Mouse (Mus musculus): ENCODE results near the gene Sema7a.
A peak's percentile ranks its signal among the peaks of the same experiment; 100 is the strongest.

Gene Sema7a

GRCm38 (mm10) chr9:57938225-57939055 lies 1.5 kb upstream of the Sema7a start:
- DNase-seq (ENCODE audit: low spot score in 2 of 2), result no peak

GRCm38 (mm10) chr9:57940349-57940794 lies 460 bp downstream of the Sema7a start:
- DNase-seq (ENCODE audit: low spot score in 2 of 2), result peak in 1 of 2 experiments; percentile 47

DNA sequence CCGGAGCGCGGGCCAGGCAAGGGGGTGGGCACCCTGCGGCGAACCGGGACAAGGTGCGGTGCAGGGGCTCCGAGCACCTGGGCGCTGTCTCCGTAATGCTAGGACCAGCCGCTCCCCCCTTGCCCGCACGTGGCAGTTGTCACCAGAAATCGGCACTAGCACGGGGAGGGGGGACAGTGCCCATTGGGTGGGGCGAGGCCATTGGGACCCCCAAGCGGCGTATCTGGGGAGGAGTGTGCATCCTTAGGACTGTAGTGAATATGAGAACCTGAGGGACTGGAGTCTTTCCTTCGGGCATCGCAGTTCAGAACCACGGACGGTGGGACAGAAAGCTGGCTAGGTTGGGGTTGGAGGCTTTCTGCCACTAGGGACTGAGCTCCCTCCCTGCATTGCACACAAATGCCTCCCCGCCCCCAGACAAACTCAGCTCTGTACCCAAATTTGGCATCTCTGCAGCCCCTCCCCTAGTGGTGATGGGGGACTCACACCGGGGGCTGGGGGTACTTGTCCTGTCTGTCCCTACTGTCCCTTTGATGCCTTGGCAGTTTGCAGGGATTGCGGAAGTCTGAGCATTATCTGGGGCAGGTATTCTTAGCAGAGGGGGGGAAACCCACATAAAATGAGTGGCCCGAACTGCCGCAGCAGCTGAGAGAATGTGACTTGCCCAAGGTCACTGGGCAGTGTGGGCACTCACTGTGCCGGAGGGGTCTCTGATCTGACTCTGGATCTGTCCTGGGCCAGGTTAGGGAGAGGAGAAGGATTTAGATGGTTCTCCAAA lies 1.1 kb downstream of the Sema7a start:
- no peak for DNase-seq (ENCODE audit: low spot score in 2 of 2)

DNA sequence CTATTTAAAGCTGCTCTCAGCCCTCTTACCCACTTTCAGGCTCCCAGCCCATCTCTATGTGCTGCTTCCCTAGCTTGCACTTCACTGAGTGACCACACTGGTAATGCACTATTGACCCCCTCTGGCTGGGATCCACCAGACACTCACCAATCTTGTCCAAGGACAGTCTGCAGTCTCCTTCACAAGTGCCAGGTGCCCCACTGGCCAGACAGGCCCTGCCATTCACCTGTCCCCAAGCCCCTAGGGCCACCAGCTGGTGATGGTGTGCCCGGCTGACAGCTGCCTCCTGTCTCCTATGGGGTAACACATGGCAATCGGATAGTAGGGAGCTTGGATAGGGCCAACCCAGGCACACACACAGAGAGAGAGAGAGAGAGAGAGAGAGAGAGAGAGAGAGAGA lies 2.1 kb downstream of the Sema7a start:
- DNase-seq (ENCODE audit: low spot score in 2 of 2), result no peak

DNA sequence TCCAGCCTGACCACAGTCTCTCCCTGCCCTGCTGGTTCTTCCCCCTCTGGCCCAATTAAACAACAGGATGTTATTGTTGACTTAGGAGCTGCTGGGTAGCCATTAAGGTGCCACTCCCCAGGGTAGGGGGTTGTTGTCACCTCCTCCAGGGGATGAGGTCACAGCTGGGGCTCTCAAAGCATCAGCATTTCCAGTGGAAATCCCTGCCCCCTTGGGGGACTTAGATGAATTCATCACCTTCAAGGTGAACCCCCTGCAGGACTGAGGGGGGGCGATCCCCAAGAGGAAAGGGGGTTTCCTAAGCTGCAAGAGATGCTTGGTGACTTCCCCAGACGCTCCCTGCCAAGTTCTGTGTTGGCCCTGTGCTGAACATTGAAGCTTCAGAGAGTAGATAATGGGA lies 3.2 kb downstream of the Sema7a start:
- peak in 1 of 2 experiments; percentile 43 for DNase-seq (ENCODE audit: low spot score in 2 of 2)

- peak; percentile 47 to 78 for DNase-seq (ENCODE audit: low spot score in 2 of 2)
Measured at GRCm38 (mm10) chr9:57944572-57944971, 4.7 kb downstream of the Sema7a start.

GRCm38 (mm10) chr9:57945771-57946616 lies 6.1 kb downstream of the Sema7a start:
- no peak for DNase-seq (ENCODE audit: low spot score in 2 of 2)

- DNase-seq (ENCODE audit: low spot score in 2 of 2), result no peak
Measured at GRCm38 (mm10) chr9:57947381-57948030, 7.6 kb downstream of the Sema7a start.

DNA sequence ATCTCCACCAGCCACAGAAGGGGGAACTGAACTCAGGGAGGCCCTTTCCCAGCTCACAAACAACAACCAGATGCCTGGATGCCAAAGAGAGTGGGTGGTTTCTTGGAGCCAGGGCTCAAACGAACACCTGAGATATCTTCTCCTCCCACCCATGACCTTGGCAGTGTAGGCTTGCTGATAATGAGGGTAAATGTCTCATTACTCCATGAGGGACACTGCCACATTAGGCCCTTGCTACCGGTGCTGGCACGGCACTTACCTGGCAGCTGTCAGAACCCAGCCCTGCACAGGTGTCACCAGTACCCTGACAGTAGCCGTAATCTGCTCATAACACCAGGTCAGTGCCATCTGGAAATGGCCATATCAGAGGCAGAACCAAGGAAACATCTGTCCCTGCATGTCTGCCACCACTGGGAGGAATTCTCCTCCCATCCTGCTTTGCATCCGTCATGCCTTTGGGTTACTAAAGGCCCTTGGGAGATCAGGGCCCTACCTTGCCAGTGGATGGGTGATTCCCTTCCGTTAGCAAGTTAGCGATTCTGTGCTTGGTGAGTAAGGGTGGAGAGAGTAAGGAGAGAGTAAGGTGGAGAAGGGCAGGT lies 8.5 kb downstream of the Sema7a start:
- DNase-seq (ENCODE audit: low spot score in 2 of 2), result no peak

GRCm38 (mm10) chr9:57949102-57949704 lies 9.3 kb downstream of the Sema7a start:
- DNase-seq (ENCODE audit: low spot score in 2 of 2), result no peak

GRCm38 (mm10) chr9:57949879-57950278 lies 10.0 kb downstream of the Sema7a start:
- DNase-seq (ENCODE audit: low spot score in 2 of 2), result no peak

- no peak for DNase-seq (ENCODE audit: low spot score in 2 of 2)
Measured at GRCm38 (mm10) chr9:57950519-57950918, 10.6 kb downstream of the Sema7a start.

GRCm38 (mm10) chr9:57951993-57952392 lies 12.1 kb downstream of the Sema7a start:
- no peak for DNase-seq (ENCODE audit: low spot score in 2 of 2)

DNA sequence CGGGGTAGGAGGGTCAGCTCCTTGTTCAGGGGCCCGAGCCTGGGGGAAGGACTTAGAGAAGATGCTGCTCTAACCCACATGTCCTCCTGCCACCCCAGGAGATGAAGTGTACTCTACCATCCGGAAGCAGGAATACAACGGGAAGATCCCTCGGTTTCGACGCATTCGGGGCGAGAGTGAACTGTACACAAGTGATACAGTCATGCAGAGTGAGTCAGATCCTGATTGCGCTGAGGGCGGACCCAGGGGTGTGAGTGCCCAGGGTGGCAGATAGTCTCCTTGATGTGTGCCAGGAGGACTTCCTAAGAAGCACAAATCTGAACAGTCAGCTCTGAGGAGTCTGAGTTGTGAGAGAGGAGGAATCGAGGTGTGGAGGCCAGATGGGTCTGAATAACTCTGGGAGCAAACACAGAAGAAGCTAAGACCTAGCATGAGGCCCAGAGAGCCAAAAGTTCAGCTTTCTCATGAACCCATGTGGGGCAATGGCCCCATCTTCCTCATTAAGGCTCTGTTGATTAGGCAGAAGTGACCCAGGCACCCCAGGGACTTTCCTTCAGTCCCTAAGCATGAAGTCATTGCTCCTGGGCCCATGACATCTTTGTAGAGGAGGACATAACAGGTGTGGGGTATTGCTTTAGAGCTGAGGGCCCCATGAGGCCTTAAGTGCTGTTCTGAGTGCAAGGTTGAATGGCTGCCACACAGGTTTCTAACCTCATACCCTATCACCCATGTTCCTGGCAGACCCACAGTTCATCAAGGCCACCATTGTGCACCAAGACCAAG lies 15.2 kb downstream of the Sema7a start:
- peak in 1 of 2 experiments; percentile 52 for DNase-seq (ENCODE audit: low spot score in 2 of 2)

DNA sequence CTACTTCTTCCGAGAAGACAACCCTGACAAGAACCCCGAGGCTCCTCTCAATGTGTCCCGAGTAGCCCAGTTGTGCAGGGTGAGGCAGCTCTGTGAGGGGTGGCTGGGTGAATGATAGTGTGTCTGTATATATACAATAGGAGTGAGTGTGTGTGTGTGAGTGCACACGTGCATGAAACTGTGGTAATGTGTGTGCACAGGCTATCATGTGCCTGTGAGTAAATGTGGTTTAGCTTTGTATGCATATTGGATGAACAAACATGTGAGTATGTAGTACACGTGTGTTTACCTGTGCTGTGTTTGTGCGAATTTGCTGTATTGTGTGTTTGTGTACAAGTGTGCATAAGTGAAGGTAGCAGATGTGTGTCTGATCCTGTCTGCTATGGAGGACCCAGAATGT lies 15.9 kb downstream of the Sema7a start:
- no peak for DNase-seq (ENCODE audit: low spot score in 2 of 2)

DNA sequence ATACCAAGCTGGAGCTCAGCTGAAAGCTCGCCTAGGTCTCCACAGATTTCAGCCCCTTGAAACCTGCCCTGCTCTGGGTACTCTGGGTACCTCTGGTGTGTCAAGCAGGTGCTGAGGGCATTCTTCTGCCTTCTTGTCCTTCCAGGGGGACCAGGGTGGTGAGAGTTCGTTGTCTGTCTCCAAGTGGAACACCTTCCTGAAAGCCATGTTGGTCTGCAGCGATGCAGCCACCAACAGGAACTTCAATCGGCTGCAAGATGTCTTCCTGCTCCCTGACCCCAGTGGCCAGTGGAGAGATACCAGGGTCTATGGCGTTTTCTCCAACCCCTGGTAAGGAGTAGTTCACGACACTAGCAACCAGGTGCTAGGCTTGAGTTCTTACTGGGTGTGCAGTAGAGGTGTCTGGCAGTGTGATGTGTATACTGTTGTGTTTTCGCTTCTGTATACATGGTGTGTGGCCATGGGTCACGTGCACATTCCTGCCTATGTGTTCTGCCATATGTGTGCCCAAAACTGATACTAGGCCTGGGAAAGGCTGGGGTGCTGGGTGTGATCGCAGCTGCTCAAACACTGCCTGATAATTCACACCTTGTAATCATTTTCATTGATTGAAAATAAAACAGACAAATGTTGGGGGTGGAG lies 16.4 kb downstream of the Sema7a start:
- no peak for DNase-seq (ENCODE audit: low spot score in 2 of 2)

GRCm38 (mm10) chr9:57956838-57957236 lies 16.9 kb downstream of the Sema7a start:
- DNase-seq (ENCODE audit: low spot score in 2 of 2), result no peak

DNA sequence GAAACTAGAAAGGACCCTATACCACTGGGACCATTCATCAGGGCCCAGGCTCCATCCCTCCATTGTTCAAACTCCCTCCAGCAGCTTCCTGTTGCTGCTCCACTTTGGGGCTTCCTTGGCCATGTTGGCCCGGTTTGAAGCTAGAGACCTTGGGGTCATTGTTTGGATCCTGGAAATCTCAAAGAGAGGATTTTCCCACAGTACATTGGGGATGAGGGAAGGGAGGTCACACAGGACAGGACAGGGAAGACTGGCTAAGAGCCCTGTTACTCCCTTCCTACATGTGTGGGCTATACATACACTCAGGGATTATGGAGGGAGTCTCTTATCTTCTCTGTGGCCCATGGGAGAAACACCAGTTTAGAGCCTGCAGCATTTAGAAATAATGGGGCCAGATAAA lies 18.7 kb downstream of the Sema7a start:
- DNase-seq (ENCODE audit: low spot score in 2 of 2), result no peak

- DNase-seq (ENCODE audit: low spot score in 2 of 2), result no peak
Measured at GRCm38 (mm10) chr9:57959399-57959798, 19.5 kb downstream of the Sema7a start.

All from spleen, postnatal 10 days (tissue).